Mouse (Mus musculus) forebrain, embryonic 14.5 days (tissue): ENCODE measurements around the gene Ptx3. TPM values are rescaled to one million over a fixed set of nuclear protein-coding genes. Genes with fewer than 3 reads are reported as not detected.

ENCODE experiments used
- ATAC-seq: fragments of 200-750 bp; cut with Nextera tagmentation; 2 replicates; pipeline ENCODE4 v1.8.0; 2017; ENCODE audit warnings: mild to moderate bottlenecking, moderate library complexity
- DNase-seq: peaks from one replicate; pipeline ENCODE4 v3.0.0-alpha.2; 2015; ENCODE audit warnings: low spot score
- H3K27ac ChIP-seq: fragments of 300-500 bp; sonication (generic); 2 replicates; pipeline ENCODE4 v1.5.1; 2014; ENCODE audit warnings: low read depth, mild to moderate bottlenecking, control low read depth, low read length, moderate library complexity
- H3K27me3 ChIP-seq: fragments of 300-500 bp; sonication (generic); replicated peaks from 2 replicates; pipeline ENCODE4 v1.6.1; 2014; ENCODE audit warnings: low read length, control low read depth, mixed read lengths; ENCODE audit not compliant: control insufficient read depth, insufficient read depth
- H3K36me3 ChIP-seq: fragments of 300-500 bp; sonication (generic); 2 replicates; pipeline ENCODE4 v1.6.1; 2014; ENCODE audit warnings: low read length, control low read depth; ENCODE audit not compliant: control insufficient read depth, insufficient read depth
- H3K4me1 ChIP-seq: fragments of 300-500 bp; sonication (generic); 2 replicates; pipeline ENCODE4 v1.6.1; 2014; ENCODE audit warnings: antibody characterized with exemption, low read length, control low read depth; ENCODE audit not compliant: control insufficient read depth, insufficient read depth
- H3K4me2 ChIP-seq: fragments of 300-500 bp; sonication (generic); 2 replicates; pipeline ENCODE4 v1.6.1; 2014; ENCODE audit warnings: mild to moderate bottlenecking, control low read depth, low read length
- H3K4me3 ChIP-seq: fragments of 300-500 bp; sonication (generic); 2 replicates; pipeline ENCODE4 v1.5.1; 2014; ENCODE audit warnings: low read depth, low read length, control low read depth
- H3K9ac ChIP-seq: fragments of 300-500 bp; sonication (generic); 2 replicates; pipeline ENCODE4 v1.6.1; 2014; ENCODE audit warnings: mild to moderate bottlenecking, low read length, control low read depth, moderate library complexity
- H3K9me3 ChIP-seq: fragments of 300-500 bp; sonication (generic); replicated peaks from 2 replicates; pipeline ENCODE4 v1.6.1; 2016; ENCODE audit warnings: low read length, control low read depth, mixed read lengths; ENCODE audit not compliant: control insufficient read depth
- WGBS: fragments of 180-500 bp; shearing (Covaris S2); extraction: QIAGEN DNeasy Blood & Tissue Kit; methylation state at CpG from one replicate; pipeline ENCODE4 v1.1.7; 2014; 5-methylcytosine and 5-hydroxymethylcytosine counted together
- polyA plus RNA-seq: library from polyadenylated mRNA; unstranded; fragments of >200 nt; fragmentation: Nextera tagmentation; extraction: Ambion mirVana; gene quantifications from 2 replicates; pipeline ENCODE4 v1.2.1, GENCODE M21; 2014

The Ptx3 gene
- polyA plus RNA-seq: 12.9 and 14.0 TPM in 2 replicates

- Histone ChIP-seq H3K27ac (peak within 1 kb of the TSS; percentile 61), H3K4me1 (no peaks in the 10 kb centered on the region), H3K27me3 (no peaks in the 10 kb centered on the region), H3K9ac (peak within 1 kb of the TSS; percentile 77), H3K36me3 (0 out of 2 replicates have a peak, but pooled peaks cover 2% of the 10 kb centered on the region), H3K4me2 (peak within 1 kb of the TSS; percentile 89), H3K9me3 (no peaks in the 10 kb centered on the region), H3K4me3 (peak within 1 kb of the TSS; percentile 63)
- DNase-seq (peak; percentile 64), ATAC-seq (peak; percentile 42)
- WGBS: 3% methylated on average over 20 of the region's 20 CpGs
These were observed at the start of gene Ptx3 for GRCm38 (mm10) chr3:66219655-66220191. Gene Ptx3 (plus strand): TSS chr3:66219910.

- 37% methylated on average over 5 of the region's 5 CpGs for WGBS
- Histone ChIP-seq H3K4me2 (no peak overlapping the region), H3K9ac (no peak overlapping the region), H3K36me3 (no peaks in the 10 kb centered on the region), H3K4me3 (no peak overlapping the region), H3K27ac (no peak overlapping the region), H3K27me3 (no peaks in the 10 kb centered on the region), H3K4me1 (no peaks in the 10 kb centered on the region), H3K9me3 (no peaks in the 10 kb centered on the region)
- DNase-seq (peak; percentile 55), ATAC-seq (0 out of 2 replicates have a peak, but pooled peaks have one; percentile 37)
These were observed 46.8 kb upstream of the Ptx3 start for GRCm38 (mm10) chr3:66172907-66173306.

- H3K27me3 ChIP-seq: no peaks in the 10 kb centered on the region
- H3K4me2 ChIP-seq: no peak overlapping the region
- no peak overlapping the region for H3K27ac ChIP-seq
- no peak overlapping the region for H3K4me3 ChIP-seq
- 50% methylated on average over 2 of the region's 2 CpGs for WGBS
- H3K4me1 ChIP-seq: no peaks in the 10 kb centered on the region
- DNase-seq (peak; percentile 14), ATAC-seq (no peak)
- no peak overlapping the region for H3K9ac ChIP-seq
- H3K9me3 ChIP-seq: no peaks in the 10 kb centered on the region
- H3K36me3 ChIP-seq: no peaks in the 10 kb centered on the region
These were observed 40.1 kb upstream of the Ptx3 start for GRCm38 (mm10) chr3:66179647-66180046.

- Histone ChIP-seq H3K36me3 (no peaks in the 10 kb centered on the region), H3K27me3 (no peaks in the 10 kb centered on the region), H3K9me3 (no peaks in the 10 kb centered on the region), H3K4me1 (no peaks in the 10 kb centered on the region), H3K27ac (no peak overlapping the region; the same call in 1 of the 2 replicates), H3K4me2 (no peak overlapping the region), H3K9ac (no peak overlapping the region), H3K4me3 (no peak overlapping the region)
- DNase-seq (peak; percentile 74), ATAC-seq (peak; percentile 97)
- 16% methylated on average over 3 of the region's 3 CpGs for WGBS
These were observed 25.7 kb upstream of the Ptx3 start for GRCm38 (mm10) chr3:66193910-66194562.

GRCm38 (mm10) chr3:66208836-66209573 lies 10.7 kb upstream of the Ptx3 start:
- 81% methylated on average over 4 of the region's 4 CpGs for WGBS
- H3K27ac ChIP-seq: no peak overlapping the region
- H3K9me3 ChIP-seq: no peaks in the 10 kb centered on the region
- DNase-seq: no peak
- no peak overlapping the region for H3K4me2 ChIP-seq
- H3K4me1 ChIP-seq: no peaks in the 10 kb centered on the region
- no peak overlapping the region for H3K4me3 ChIP-seq
- H3K9ac ChIP-seq: no peak overlapping the region
- H3K27me3 ChIP-seq: no peaks in the 10 kb centered on the region
- no peaks in the 10 kb centered on the region for H3K36me3 ChIP-seq
- ATAC-seq: no peak

GRCm38 (mm10) chr3:66213524-66213923 lies 6.2 kb upstream of the Ptx3 start:
- Histone ChIP-seq H3K36me3 (no peaks in the 10 kb centered on the region), H3K9ac (no peak overlapping the region), H3K9me3 (no peaks in the 10 kb centered on the region), H3K4me1 (no peaks in the 10 kb centered on the region), H3K27me3 (no peaks in the 10 kb centered on the region), H3K4me2 (no peak overlapping the region), H3K4me3 (no peak overlapping the region), H3K27ac (no peak overlapping the region)
- ATAC-seq: no peak
- no peak for DNase-seq
- WGBS: 100% methylated on average over 1 of the region's 1 CpGs

GRCm38 (mm10) chr3:66215759-66216158 lies 4.0 kb upstream of the Ptx3 start:
- Histone ChIP-seq H3K9me3 (no peaks in the 10 kb centered on the region), H3K4me3 (no peak overlapping the region), H3K27ac (no peak overlapping the region), H3K9ac (no peak overlapping the region), H3K27me3 (no peaks in the 10 kb centered on the region), H3K4me1 (no peaks in the 10 kb centered on the region), H3K36me3 (no peaks in the 10 kb centered on the region), H3K4me2 (no peak overlapping the region)
- DNase-seq (no peak), ATAC-seq (no peak)
- WGBS: 84% methylated on average over 8 of the region's 8 CpGs

- Histone ChIP-seq H3K27ac (peak overlapping the region; percentile 61), H3K4me3 (peak overlapping the region; percentile 63), H3K4me1 (no peaks in the 10 kb centered on the region), H3K36me3 (0 out of 2 replicates have a peak, but pooled peaks cover 5% of the 10 kb centered on the region), H3K9ac (peak overlapping the region; percentile 77), H3K27me3 (no peaks in the 10 kb centered on the region), H3K9me3 (no peaks in the 10 kb centered on the region), H3K4me2 (peak overlapping the region; percentile 89)
- under 1% methylated on average over 54 of the region's 54 CpGs for WGBS
- peak; percentile 73 for DNase-seq
- ATAC-seq: peak; percentile 88
These were observed 988 bp downstream of the Ptx3 start for GRCm38 (mm10) chr3:66220554-66221242.
